In the genomic region with DNA sequence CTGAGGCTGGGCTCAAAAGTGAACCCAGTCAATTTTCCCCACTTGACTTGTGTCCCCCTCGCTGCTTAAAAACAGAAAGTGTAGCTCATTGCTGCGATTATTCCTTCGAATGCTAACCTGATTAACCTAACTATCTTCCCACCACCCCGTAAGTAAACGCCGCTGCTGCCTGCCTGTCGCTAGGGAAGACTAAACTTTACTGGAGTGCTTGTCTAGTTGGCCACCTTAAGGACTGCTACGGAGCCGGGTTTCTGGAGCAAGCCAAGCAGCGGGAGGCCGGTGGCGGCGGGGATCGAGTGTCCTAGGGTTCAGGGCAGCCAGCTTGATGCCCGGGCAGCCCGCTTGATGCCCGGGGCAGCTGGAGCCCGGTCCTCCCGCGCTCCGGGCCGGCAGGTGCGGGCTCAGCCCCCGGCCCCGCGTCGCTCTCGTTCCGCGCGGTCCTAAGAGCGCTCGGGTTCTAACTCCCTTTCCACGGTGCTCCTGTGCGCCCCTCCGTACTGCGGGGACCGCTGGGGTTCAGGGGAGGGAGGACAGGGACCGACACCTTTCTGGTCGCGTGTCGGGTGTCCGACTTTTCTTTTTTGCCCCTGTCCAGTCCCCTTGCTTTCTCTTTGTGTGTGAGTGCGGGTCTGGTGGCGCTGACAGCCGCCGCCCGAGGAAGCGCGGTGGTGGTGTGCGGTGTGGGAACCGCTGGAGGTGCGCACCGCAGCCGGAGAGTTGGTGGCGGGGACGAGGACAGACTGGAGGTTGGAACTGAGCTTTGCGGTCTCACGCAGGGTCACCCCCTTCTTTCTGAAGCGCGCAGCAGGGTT, we compare ENCODE assay signal across 9 mouse cellular contexts. TPM values are rescaled to one million over a fixed set of nuclear protein-coding genes. Genes with fewer than 3 reads are reported as not detected.
DNase-seq lines count a peak whose midpoint lies in the region; ATAC-seq and TF ChIP-seq lines count a peak whose summit lies in the region.
"Had no signal": no experiment of that assay in that cellular context is flagged by ENCODE, and none has a peak within 500 bp of the region (broad histone marks: within the 10 kb centered on the region; RNA-seq: fewer than 3 reads in every experiment).

No protein-coding gene starts in this region.

- TF ChIP-seq CTCF in cerebellum, adult 2 months (IDR thresholded peaks at IDR 0.05; ENCODE audit: borderline replicate concordance, insufficient read depth, low read depth, low read length) = no peak

- H3K4me1 ChIP-seq in cerebellum, adult 2 months (ENCODE audit: control insufficient read depth, insufficient read depth, low read length) = peaks cover 8% of the 10 kb centered on the region; the same call in 1 of the 2 replicates
- peaks cover 26% of the 10 kb centered on the region for H3K4me1 ChIP-seq in hindbrain, embryonic 16.5 days (ENCODE audit: control insufficient read depth, insufficient read depth, low read depth, low read length)
- H3K4me1 ChIP-seq in limb, embryonic 12.5 days (replicated peaks) = peaks cover 50% of the 10 kb centered on the region
- H3K4me1 ChIP-seq in neural tube, embryonic 13.5 days (replicated peaks) = peaks cover 65% of the 10 kb centered on the region

- H3K4me3 ChIP-seq in cerebellum, adult 2 months (replicated peaks; ENCODE audit: insufficient read depth, low read depth, low read length) = peak overlapping the region; percentile 93
- H3K4me3 ChIP-seq in hindbrain, embryonic 16.5 days (ENCODE audit: low read length) = peak overlapping the region; percentile 84
- peak overlapping the region; percentile 58 for H3K4me3 ChIP-seq in limb, embryonic 12.5 days (replicated peaks)
- H3K4me3 ChIP-seq in neural tube, embryonic 13.5 days = peak overlapping the region; percentile 69

- H3K9ac ChIP-seq in hindbrain, embryonic 16.5 days (ENCODE audit: low read depth, low read length) = peak overlapping the region; percentile 75
- H3K9ac ChIP-seq in limb, embryonic 12.5 days (replicated peaks) = peak overlapping the region; percentile 63
- H3K9ac ChIP-seq in neural tube, embryonic 13.5 days = peak overlapping the region; percentile 82

- peak overlapping the region; percentile 94 for H3K27ac ChIP-seq in cerebellum, adult 2 months (ENCODE audit: insufficient read depth, low read length)
- peak overlapping the region; percentile 84 for H3K27ac ChIP-seq in hindbrain, embryonic 16.5 days (ENCODE audit: low read depth, low read length)
- peak overlapping the region; percentile 58 for H3K27ac ChIP-seq in limb, embryonic 12.5 days
- peak overlapping the region; percentile 93 for H3K27ac ChIP-seq in neural tube, embryonic 13.5 days (replicated peaks)

- WGBS in cerebellum, adult 2 months = under 1% methylated on average over 60 of the region's 61 CpGs
- under 1% methylated on average over 50 of the region's 61 CpGs for WGBS in hindbrain, embryonic 16.5 days
- under 1% methylated on average over 61 of the region's 61 CpGs for WGBS in limb, embryonic 12.5 days
- under 1% methylated on average over 60 of the region's 61 CpGs for WGBS in neural tube, embryonic 13.5 days

- no peaks in the 10 kb centered on the region for H3K9me3 ChIP-seq in hindbrain, embryonic 16.5 days (ENCODE audit: control insufficient read depth, low read length)
- H3K9me3 ChIP-seq in limb, embryonic 12.5 days = no peaks in the 10 kb centered on the region
- H3K9me3 ChIP-seq in neural tube, embryonic 13.5 days = no peaks in the 10 kb centered on the region

- peak; percentile 38; the same call in 1 of the 2 replicates for TF ChIP-seq POLR2A in cerebellum, adult 2 months (IDR thresholded peaks at IDR 0.05; ENCODE audit: borderline replicate concordance, insufficient read depth, low read length)

- DNase-seq in left cerebral cortex, adult 18-20 months (ENCODE audit: low spot score in 2 of 2) = peak; percentile 59 to 77
- no peak for DNase-seq in left cerebral cortex, adult 11 months (ENCODE audit: low spot score)
- peak; percentile 79 to 84 for DNase-seq in cerebellum, adult 2 months
- DNase-seq in ovary, postnatal 36 days (ENCODE audit: low spot score) = no peak

- H3K36me3 ChIP-seq in hindbrain, embryonic 16.5 days (ENCODE audit: control insufficient read depth, insufficient read depth, low read length) = no peaks in the 10 kb centered on the region
- no peaks in the 10 kb centered on the region for H3K36me3 ChIP-seq in limb, embryonic 12.5 days
- no peaks in the 10 kb centered on the region for H3K36me3 ChIP-seq in neural tube, embryonic 13.5 days

- peak overlapping the region; percentile 99 for H3K4me2 ChIP-seq in hindbrain, embryonic 16.5 days (ENCODE audit: low read length)
- H3K4me2 ChIP-seq in limb, embryonic 12.5 days = peak overlapping the region; percentile 95
- peak overlapping the region; percentile 96 for H3K4me2 ChIP-seq in neural tube, embryonic 13.5 days

- ATAC-seq in frontal cortex, adult (ENCODE audit: low TSS enrichment) = peak; percentile 39
- ATAC-seq in hindbrain, embryonic 16.5 days = peak; percentile 63
- no peak for ATAC-seq in limb, embryonic 12.5 days (ENCODE audit: insufficient number of reproducible peaks, insufficient read depth, low FRiP score, low TSS enrichment, low read depth)
- peak; percentile 51 for ATAC-seq in neural tube, embryonic 13.5 days (ENCODE audit: low read depth)
- ATAC-seq: Patski had no signal

- no peaks in the 10 kb centered on the region for H3K27me3 ChIP-seq in cerebellum, adult 2 months (ENCODE audit: control insufficient read depth, insufficient read depth, low read length)
- peaks cover 4% of the 10 kb centered on the region for H3K27me3 ChIP-seq in hindbrain, embryonic 16.5 days (replicated peaks; ENCODE audit: control insufficient read depth, insufficient read depth, low read length)
- H3K27me3 ChIP-seq in limb, embryonic 12.5 days = peaks cover 92% of the 10 kb centered on the region
- peaks cover 68% of the 10 kb centered on the region for H3K27me3 ChIP-seq in neural tube, embryonic 13.5 days

RNA-seq across cellular contexts. Expression of a gene that starts 4.5 kb away (rescaled TPM):
- total RNA-seq in left cerebral cortex, adult 18-20 months (2021) = 10 to 100 TPM; 22.5 to 25.3 TPM
- 41.3 and 42.1 TPM in 2 replicates for polyA plus RNA-seq in cerebellum, adult 2 months (2012; rRNA removed)
- 25.8 and 31.8 TPM in 2 replicates for polyA plus RNA-seq in hindbrain, embryonic 16.5 days (2015; fragmentation: Nextera tagmentation; extraction: Ambion mirVana)
- 12.4 and 14.7 TPM in 2 replicates for polyA plus RNA-seq in limb, embryonic 12.5 days (2016; fragmentation: Nextera tagmentation; extraction: Ambion mirVana)
- polyA plus RNA-seq in neural tube, embryonic 13.5 days (2015; fragmentation: Nextera tagmentation; extraction: Ambion mirVana) = 13.0 and 17.5 TPM in 2 replicates

Comparison
In these comparisons a context has a peak if more than half of its experiments do, and no peak if none do; other contexts are left out.
1. DNase-seq: peak in left cerebral cortex, adult 18-20 months (2 of 2) and cerebellum, adult 2 months (2 of 2); none in left cerebral cortex, adult 11 months (single experiment) and ovary, postnatal 36 days (single experiment).
2. Peak in every context shown above with its lines, with median percentiles within 50 percentile points of each other: H3K27ac ChIP-seq, H3K4me3 ChIP-seq, H3K4me2 ChIP-seq and H3K9ac ChIP-seq.